Mouse (Mus musculus): Measurements from ENCODE around the gene Col25a1. TPM values are rescaled to one million over a fixed set of nuclear protein-coding genes. Genes with fewer than 3 reads are reported as not detected.
A peak's percentile ranks its signal among the peaks of the same experiment; 100 is the strongest.

Col25a1 gene
- total RNA-seq, 2 experiments from 2014 or later, result 0.29 to 0.31 TPM

DNA sequence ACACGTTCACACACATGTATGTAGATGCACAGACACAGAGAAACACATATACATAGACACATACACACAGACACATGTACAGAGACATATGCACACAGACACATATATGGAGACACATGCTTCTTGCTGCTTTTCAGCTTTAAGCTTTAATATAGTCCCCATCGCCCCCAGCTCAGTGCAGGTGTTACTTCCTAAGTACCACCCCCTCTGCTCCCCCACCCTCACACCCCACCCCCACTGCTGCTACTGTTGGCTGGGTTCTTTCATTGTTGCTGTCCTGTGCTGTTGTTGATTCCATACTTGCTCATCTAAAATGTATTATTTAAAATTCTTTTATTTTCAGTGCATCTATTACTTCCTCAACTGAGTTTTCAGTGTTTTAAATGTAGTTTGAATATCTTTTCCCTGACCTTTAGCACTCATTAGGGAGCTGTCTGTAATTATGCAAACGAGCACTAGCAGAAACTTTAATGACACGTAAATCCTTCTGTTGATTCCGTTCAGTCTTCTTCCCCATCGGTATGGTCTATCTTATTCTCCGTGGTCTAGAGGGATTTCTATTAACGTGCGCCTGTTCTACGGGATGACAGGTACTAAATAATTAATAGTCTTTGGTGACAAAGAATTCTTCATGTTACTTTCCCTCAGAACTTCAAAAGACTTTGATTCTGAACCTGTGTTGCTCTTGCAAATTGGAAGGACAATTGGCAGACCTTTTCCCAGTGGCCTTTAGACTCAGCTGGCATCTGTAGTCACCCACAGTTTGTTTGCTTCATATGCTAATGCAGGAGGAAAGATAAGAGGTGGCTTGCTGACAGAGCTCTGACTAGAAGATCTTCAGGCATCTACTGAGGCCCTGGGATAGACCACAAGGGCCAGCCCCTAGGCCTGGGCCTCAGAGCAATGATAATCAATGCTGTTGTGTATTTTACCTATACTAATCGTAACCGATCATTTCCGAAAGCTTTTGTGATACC lies 196.0 kb downstream of the Col25a1 start:
- DNase-seq, result no peak

DNA sequence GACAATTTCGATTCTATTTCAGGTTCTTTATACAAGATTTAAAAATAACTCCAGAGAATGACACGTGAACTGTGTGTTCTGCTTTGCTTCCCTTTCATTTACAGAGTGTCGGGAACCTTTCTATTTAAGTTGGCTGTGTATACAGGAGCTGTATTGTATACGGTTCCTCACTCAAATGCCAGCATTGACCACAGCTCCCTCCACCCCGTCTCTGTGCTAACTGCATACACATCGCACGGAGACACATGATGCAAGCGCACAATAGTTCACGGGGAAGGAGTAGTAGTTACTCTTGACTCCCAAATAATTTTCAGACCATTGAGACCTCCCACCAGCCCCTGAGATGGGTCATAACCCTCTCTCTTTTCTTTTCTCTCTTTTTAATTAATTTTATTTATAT lies 197.6 kb downstream of the Col25a1 start:
- DNase-seq, result no peak

DNA sequence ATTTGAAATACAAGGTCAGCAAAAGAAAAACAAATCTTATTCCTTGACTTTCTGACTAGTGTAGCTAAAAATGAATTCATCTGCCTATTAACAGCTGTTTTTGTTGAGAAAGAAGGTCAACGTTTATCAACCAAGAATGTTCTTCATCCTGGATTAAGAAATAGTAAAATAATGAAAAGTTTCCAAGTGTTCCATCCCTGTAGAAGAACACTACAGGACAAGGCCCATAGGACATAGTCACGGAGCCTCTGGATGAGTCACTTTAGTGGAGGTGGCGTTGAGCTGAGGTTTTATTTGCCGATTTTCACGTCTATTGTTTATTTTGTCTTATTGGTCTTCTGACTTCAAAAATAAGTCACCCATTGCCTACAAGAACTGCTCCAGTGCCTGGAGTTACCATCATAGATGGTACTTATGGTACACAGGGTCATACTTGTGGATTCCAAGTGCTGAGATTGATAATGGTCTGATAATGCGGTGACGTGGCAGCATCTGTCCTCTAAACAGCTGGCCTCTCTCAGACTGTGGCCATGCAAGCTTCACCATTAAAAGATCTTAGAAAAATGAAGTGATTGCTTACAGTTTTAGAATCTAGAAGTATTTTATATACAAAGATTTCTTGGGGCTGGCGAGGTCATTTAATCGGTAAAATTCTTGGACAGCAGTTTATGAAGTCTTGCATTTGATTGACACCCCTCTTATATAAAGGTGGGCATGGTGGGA lies 198.7 kb downstream of the Col25a1 start:
- DNase-seq, result no peak

DNA sequence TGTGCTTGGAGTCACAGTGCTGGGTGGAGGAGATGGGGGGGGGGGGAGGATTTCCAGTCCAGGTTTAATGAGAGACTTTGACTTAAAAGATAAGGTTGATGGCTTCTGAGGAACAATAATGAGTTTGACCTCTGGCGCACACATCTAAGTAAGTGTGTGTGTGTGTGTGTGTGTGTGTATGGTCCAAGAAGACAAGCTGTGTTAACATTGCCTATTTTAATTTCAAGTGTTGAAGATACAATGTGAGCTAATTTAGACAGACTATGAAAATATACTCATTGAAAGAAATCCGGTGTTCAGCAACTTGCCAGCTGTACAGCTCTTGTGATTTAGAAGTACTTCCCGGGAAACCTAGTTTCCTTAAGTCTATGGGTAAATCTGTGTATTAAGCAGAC lies 199.3 kb downstream of the Col25a1 start:
- DNase-seq, result no peak

GRCm38 (mm10) chr3:130332347-130332913 lies 201.1 kb downstream of the Col25a1 start:
- DNase-seq, result no peak

- peak; percentile 13 for DNase-seq
These were observed 206.6 kb downstream of the Col25a1 start for GRCm38 (mm10) chr3:130337857-130338256.

GRCm38 (mm10) chr3:130338371-130338770 lies 207.1 kb downstream of the Col25a1 start:
- no peak for DNase-seq

- no peak for DNase-seq
These were observed 218.9 kb downstream of the Col25a1 start for GRCm38 (mm10) chr3:130350161-130350560.

DNA sequence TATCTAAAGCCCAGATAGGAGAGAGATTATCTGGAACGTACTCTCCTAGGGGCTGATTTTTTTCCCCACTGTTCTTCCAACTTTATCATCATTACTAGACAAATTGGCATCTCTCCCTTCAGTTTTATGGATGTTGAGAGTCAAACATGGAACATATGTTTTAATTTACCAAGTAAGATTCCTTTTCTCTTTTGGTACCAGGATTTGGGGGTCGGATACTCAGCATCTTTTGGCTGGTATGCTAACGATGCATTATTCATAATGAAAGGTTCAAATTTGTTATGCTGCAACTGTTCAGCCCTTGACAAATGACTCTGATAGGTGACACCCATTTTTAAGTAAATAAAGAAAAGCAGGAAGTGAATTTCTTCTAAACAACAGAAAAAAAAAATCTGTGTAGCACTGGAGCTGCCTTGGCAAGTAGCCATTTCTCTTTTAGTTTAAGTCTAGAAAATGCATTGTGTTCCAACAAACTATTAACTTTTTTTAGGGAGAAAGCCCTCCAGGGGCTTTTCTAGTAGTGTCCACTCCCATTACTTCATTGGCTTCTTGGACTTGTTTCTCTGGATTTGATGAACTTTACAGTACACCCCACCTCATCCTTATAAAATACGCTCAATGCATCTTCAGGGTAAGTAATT lies 223.2 kb downstream of the Col25a1 start:
- DNase-seq, result no peak

DNA sequence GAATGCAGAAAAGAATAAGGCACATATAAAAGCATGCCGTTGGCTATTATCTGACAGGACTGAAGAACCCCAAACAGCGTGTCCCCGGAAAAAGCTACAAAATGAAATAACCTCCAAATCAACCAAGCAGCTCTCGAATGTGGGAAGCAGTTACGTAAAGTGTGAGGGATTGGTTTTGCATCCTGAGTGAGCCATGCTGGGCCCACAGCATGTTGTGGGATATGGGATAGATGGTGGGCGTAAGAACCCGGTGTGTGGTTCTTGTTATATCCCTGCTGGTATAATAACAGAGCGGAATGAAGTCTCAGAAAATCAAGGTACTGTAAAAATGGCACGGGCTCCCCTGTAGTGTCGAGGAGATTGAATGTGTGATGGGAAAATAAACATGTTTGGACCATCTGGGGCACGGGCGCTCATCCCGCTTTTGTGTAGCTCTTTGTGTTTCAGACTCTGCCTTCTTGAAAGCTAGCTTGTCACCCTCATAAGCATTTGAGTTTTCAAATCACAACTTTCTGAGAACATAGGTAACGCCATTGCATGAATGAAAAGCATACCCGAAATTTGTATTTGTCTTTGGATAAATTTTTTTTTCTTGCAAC lies 225.4 kb downstream of the Col25a1 start:
- DNase-seq, result no peak

GRCm38 (mm10) chr3:130360813-130361212 lies 229.5 kb downstream of the Col25a1 start:
- no peak for DNase-seq

DNA sequence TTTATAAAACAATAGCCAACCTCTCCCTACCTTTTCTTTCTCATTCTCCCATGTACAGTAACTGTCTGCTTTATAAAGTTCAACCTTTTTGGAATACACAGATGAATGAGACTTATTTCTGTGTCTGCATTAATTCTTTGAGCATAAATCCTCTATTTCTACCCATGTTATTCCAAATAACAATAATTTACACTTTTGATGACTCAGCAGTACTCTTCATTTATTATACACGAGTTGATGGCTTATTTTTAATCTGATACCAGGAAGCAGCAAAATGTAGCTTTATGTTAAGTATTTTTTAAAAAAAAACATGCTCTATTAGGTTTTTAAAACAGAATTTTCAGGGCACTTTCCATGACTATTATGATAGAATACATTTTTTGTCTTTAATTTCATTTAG lies 230.6 kb downstream of the Col25a1 start:
- no peak for DNase-seq

DNA sequence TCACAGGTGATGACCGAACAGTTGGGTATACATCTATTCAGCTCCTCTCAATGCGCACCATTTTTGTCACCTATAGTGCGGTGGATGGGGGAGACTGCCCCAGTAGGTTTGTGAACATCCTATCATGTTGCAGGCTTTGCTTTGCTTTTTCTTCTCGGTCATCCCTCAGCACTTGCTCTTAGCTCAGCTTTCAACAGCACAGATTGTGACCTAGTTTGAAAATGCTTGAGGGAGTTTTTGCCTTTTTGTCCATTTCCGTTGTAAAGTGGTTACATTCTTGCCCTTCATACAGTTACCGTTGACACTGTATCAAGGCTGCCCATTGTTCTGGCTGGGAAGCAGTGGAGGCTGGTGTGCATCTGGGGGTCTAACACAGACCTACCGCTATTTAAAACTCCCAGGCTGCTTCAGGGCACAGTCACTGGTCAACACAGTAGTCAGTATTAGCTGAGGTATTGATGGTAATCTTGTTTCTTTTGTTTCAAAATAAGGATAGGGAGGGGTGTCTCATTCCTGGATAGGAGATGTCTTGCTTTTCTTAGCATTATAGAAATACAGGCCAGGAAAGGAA lies 231.6 kb downstream of the Col25a1 start:
- no peak for DNase-seq

DNA sequence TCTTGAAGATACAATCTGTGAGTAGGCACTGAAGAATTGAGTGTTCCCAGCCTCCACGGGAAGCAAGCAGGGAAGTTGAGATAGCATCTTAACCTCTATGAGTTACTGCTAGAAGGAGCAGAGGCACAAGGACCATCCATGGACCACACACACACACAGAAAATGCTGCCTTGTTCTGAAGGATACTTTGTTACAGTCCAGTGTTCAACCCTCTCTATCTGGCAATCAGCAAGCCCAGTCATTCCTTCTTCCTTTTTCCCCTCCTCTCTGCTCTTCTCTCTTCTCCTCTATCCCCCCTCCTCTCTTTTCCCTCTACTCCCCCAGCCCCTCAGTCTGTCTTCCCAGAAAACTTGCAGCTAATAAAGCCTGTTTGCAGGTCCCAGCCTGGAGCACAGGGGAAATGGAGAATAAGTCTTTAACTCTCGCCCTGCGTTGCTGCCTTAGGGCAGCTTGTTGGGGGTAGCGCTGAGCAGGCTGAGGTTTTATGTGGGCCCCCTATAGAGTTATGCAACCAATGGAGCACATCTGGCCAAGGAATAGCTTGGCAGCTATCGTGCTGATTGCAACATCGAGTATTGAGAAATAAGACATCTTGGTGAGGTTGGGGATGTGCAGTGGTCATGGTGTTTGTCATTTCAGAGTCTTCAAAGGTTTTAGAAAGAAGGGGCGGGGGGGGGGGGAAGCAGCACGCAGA lies 235.8 kb downstream of the Col25a1 start:
- no peak for DNase-seq

- no peak for DNase-seq
These were observed 237.1 kb downstream of the Col25a1 start for GRCm38 (mm10) chr3:130368352-130368751.

GRCm38 (mm10) chr3:130369113-130369512 lies 237.8 kb downstream of the Col25a1 start:
- no peak for DNase-seq

DNA sequence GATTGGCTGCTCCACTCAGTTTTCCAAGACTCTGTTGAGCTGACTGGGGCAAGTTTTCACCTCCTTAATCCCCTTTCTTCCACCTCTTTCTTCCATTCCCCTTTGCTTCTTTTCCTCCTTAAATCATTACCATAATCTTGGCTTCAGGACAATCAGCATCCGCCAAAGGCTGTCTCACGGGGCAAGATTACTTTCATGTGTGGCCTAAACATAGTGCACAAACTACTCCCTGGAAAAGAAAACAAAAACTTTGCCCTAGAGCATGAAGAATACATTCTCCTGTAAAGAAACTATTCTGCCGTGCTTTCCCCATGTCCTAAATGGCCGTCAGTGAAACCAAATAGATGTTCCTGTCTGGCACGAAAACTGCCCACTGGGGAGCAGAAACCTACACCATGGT lies 238.9 kb downstream of the Col25a1 start:
- DNase-seq, result no peak

- no peak for DNase-seq
These were observed 241.8 kb downstream of the Col25a1 start for GRCm38 (mm10) chr3:130373145-130373544.

GRCm38 (mm10) chr3:130374620-130375341 lies 243.5 kb downstream of the Col25a1 start:
- DNase-seq, result no peak

- DNase-seq, result no peak
These were observed 246.5 kb downstream of the Col25a1 start for GRCm38 (mm10) chr3:130377786-130378185.
